Mouse (Mus musculus): ENCODE data around the gene Zfp668. TPM values are rescaled to one million over a fixed set of nuclear protein-coding genes. Genes with fewer than 3 reads are reported as not detected.

Gene Zfp668
- polyA plus RNA-seq, 1 experiment from 2014 or later: 37.5 TPM

Other genes with a start within 250 kb of the Zfp668 start
- 87.4 and 103 TPM in 2 replicates for gene Bcl7c, start 167.9 kb downstream of the Zfp668 start, polyA plus RNA-seq (2016; fragmentation: Nextera tagmentation; extraction: Ambion mirVana)
- gene Ctf1, start 164.1 kb downstream of the Zfp668 start, polyA plus RNA-seq (2016; fragmentation: Nextera tagmentation; extraction: Ambion mirVana): 10.2 and 12.4 TPM in 2 replicates
- 0.21 TPM in 1 of 2 replicates, not detected in the other for gene Ctf2, start 144.7 kb downstream of the Zfp668 start, polyA plus RNA-seq (2016; fragmentation: Nextera tagmentation; extraction: Ambion mirVana)
- 10.7 and 11.4 TPM in 2 replicates for gene Fbxl19, start 132.3 kb downstream of the Zfp668 start, polyA plus RNA-seq (2016; fragmentation: Nextera tagmentation; extraction: Ambion mirVana)
- gene Orai3, start 107.0 kb downstream of the Zfp668 start, polyA plus RNA-seq (2016; fragmentation: Nextera tagmentation; extraction: Ambion mirVana): 9.6 and 10.0 TPM in 2 replicates
- gene Setd1a, start 100.2 kb downstream of the Zfp668 start, polyA plus RNA-seq (2016; fragmentation: Nextera tagmentation; extraction: Ambion mirVana): 19.8 and 23.4 TPM in 2 replicates
- not detected in 2 replicates for gene Gm49388, start 91.2 kb downstream of the Zfp668 start, polyA plus RNA-seq (2016; fragmentation: Nextera tagmentation; extraction: Ambion mirVana)
- 8.6 and 8.8 TPM in 2 replicates for gene Hsd3b7, start 76.2 kb downstream of the Zfp668 start, polyA plus RNA-seq (2016; fragmentation: Nextera tagmentation; extraction: Ambion mirVana)
- gene Stx4a, start 52.5 kb downstream of the Zfp668 start, polyA plus RNA-seq (2016; fragmentation: Nextera tagmentation; extraction: Ambion mirVana): 28.1 and 32.1 TPM in 2 replicates
- gene Stx1b, start 52.3 kb downstream of the Zfp668 start, polyA plus RNA-seq (2016; fragmentation: Nextera tagmentation; extraction: Ambion mirVana): 20.0 and 20.5 TPM in 2 replicates
- gene Zfp646, start 607 bp downstream of the Zfp668 start, polyA plus RNA-seq (2016; fragmentation: Nextera tagmentation; extraction: Ambion mirVana): 19.7 and 20.9 TPM in 2 replicates
- gene Prss53, start 14.1 kb upstream of the Zfp668 start, polyA plus RNA-seq (2016; fragmentation: Nextera tagmentation; extraction: Ambion mirVana): 0.77 and 0.98 TPM in 2 replicates
- gene Gm21974, start 18.6 kb upstream of the Zfp668 start, polyA plus RNA-seq (2016; fragmentation: Nextera tagmentation; extraction: Ambion mirVana): not detected in 2 replicates
- gene Vkorc1, start 18.8 kb upstream of the Zfp668 start, polyA plus RNA-seq (2016; fragmentation: Nextera tagmentation; extraction: Ambion mirVana): 64.2 and 66.7 TPM in 2 replicates
- gene Bckdk, start 27.3 kb upstream of the Zfp668 start, polyA plus RNA-seq (2016; fragmentation: Nextera tagmentation; extraction: Ambion mirVana): 74.4 and 75.1 TPM in 2 replicates
- gene Kat8, start 35.7 kb upstream of the Zfp668 start, polyA plus RNA-seq (2016; fragmentation: Nextera tagmentation; extraction: Ambion mirVana): 49.6 and 50.9 TPM in 2 replicates
- gene Prss8, start 53.3 kb upstream of the Zfp668 start, polyA plus RNA-seq (2016; fragmentation: Nextera tagmentation; extraction: Ambion mirVana): 4.2 and 7.3 TPM in 2 replicates
- 10.4 and 12.0 TPM in 2 replicates for gene Prss36, start 69.9 kb upstream of the Zfp668 start, polyA plus RNA-seq (2016; fragmentation: Nextera tagmentation; extraction: Ambion mirVana)
- 502 and 538 TPM in 2 replicates for gene Fus, start 90.6 kb upstream of the Zfp668 start, polyA plus RNA-seq (2016; fragmentation: Nextera tagmentation; extraction: Ambion mirVana)
- gene Pycard, start 117.0 kb upstream of the Zfp668 start, polyA plus RNA-seq (2016; fragmentation: Nextera tagmentation; extraction: Ambion mirVana): 6.4 and 9.4 TPM in 2 replicates
- gene Trim72, start 127.1 kb upstream of the Zfp668 start, polyA plus RNA-seq (2016; fragmentation: Nextera tagmentation; extraction: Ambion mirVana): 0.15 and 0.59 TPM in 2 replicates
- 0.83 and 0.97 TPM in 2 replicates for gene Itgam, start 185.8 kb upstream of the Zfp668 start, polyA plus RNA-seq (2016; fragmentation: Nextera tagmentation; extraction: Ambion mirVana)
- gene Gm49368, start 185.9 kb upstream of the Zfp668 start, polyA plus RNA-seq (2016; fragmentation: Nextera tagmentation; extraction: Ambion mirVana): not detected in 2 replicates